Mouse (Mus musculus) layer of hippocampus, postnatal 14 days (tissue): ENCODE results near the gene Arrdc2. TPM values are rescaled to one million over a fixed set of nuclear protein-coding genes. Genes with fewer than 3 reads are reported as not detected.

Experiments
- DNase-seq, 2 experiments: peaks; one replicate each; pipeline ENCODE4 v3.0.0; 2021 to 2022; ENCODE audit warnings: low spot score in 2 of 2, mixed read lengths in 1 of 2
- total RNA-seq, 2 experiments: library from RNA; stranded (reverse); gene quantifications; 2 replicates each; pipeline ENCODE4 v1.2.3; 2021

Gene Arrdc2
- total RNA-seq, 2 experiments from 2014 or later, result 23.3 to 24.5 TPM

- DNase-seq, result no peak
Measured at GRCm38 (mm10) chr8:70810962-70811680, 28.4 kb downstream of the Arrdc2 start.

- DNase-seq, result no peak
Measured at GRCm38 (mm10) chr8:70808955-70809701, 30.4 kb downstream of the Arrdc2 start.

GRCm38 (mm10) chr8:70808239-70808638, 31.3 kb downstream of the Arrdc2 start, which contains the start of gene Il12rb1:
TSS of gene Il12rb1 (plus strand) at chr8:70808449.
- DNase-seq, result no peak

- no peak for DNase-seq
Measured at GRCm38 (mm10) chr8:70807304-70807703, 32.2 kb downstream of the Arrdc2 start.

- DNase-seq, result no peak
Measured at GRCm38 (mm10) chr8:70806541-70806940, 33.0 kb downstream of the Arrdc2 start.

GRCm38 (mm10) chr8:70804481-70805206, 34.9 kb downstream of the Arrdc2 start, which contains the start of gene Mast3:
TSS of gene Mast3 (minus strand) at chr8:70805054.
- peak in 1 of 2 experiments; percentile 82 for DNase-seq

GRCm38 (mm10) chr8:70803761-70804480, 35.6 kb downstream of the Arrdc2 start:
- DNase-seq, result peak in 1 of 2 experiments; percentile 71

- no peak for DNase-seq
Measured at GRCm38 (mm10) chr8:70802786-70803510, 36.6 kb downstream of the Arrdc2 start.

- no peak for DNase-seq
Measured at GRCm38 (mm10) chr8:70801830-70802229, 37.7 kb downstream of the Arrdc2 start.

- peak in 1 of 2 experiments; percentile 84 for DNase-seq
Measured at GRCm38 (mm10) chr8:70801156-70801555, 38.4 kb downstream of the Arrdc2 start.

- DNase-seq, result no peak
Measured at GRCm38 (mm10) chr8:70800648-70801047, 38.9 kb downstream of the Arrdc2 start.

- DNase-seq, result peak in 1 of 2 experiments; percentile 86
Measured at GRCm38 (mm10) chr8:70798281-70798680, 41.2 kb downstream of the Arrdc2 start.

GRCm38 (mm10) chr8:70797081-70798070, 42.1 kb downstream of the Arrdc2 start:
- DNase-seq, result peak; percentile 90 to 94

- DNase-seq, result no peak
Measured at GRCm38 (mm10) chr8:70796403-70797080, 43.0 kb downstream of the Arrdc2 start.

GRCm38 (mm10) chr8:70795370-70795769, 44.1 kb downstream of the Arrdc2 start:
- DNase-seq, result no peak

- DNase-seq, result no peak
Measured at GRCm38 (mm10) chr8:70794215-70794614, 45.3 kb downstream of the Arrdc2 start.

GRCm38 (mm10) chr8:70792700-70793099, 46.8 kb downstream of the Arrdc2 start:
- no peak for DNase-seq

- peak; percentile 96 to 98 for DNase-seq
Measured at GRCm38 (mm10) chr8:70791975-70792691, 47.4 kb downstream of the Arrdc2 start.
